Mouse (Mus musculus) spleen, adult 2 months (tissue): ENCODE results near the gene Phc2.

Experiments
- CTCF ChIP-seq: fragments of 200-500 bp; IDR thresholded peaks from 2 replicates; pipeline ENCODE4 v1.5.1; 2011; ENCODE audit warnings: mild to moderate bottlenecking, inconsistent platforms; ENCODE audit not compliant: insufficient read depth, insufficient read length, insufficient replicate concordance; ENCODE audit errors: extremely low read depth
- POLR2A ChIP-seq: fragments of 200-500 bp; IDR thresholded peaks from 2 replicates; pipeline ENCODE4 v1.6.1; 2011; ENCODE audit warnings: low read depth, low read length, inconsistent platforms

GRCm38 (mm10) chr4:128693207-128693606, 38.7 kb downstream of the Phc2 start:
- TF ChIP-seq CTCF (no peak), POLR2A (no peak)
